Mouse (Mus musculus) brain, adult 2 months (tissue): ENCODE measurements around the gene Qpctl.
A peak's percentile ranks its signal among the peaks of the same experiment; 100 is the strongest.

Experiments
- DNase-seq: peaks from one replicate; pipeline ENCODE4 v3.0.0; 2011; ENCODE audit warnings: low read depth, low spot score

Gene Qpctl

DNA sequence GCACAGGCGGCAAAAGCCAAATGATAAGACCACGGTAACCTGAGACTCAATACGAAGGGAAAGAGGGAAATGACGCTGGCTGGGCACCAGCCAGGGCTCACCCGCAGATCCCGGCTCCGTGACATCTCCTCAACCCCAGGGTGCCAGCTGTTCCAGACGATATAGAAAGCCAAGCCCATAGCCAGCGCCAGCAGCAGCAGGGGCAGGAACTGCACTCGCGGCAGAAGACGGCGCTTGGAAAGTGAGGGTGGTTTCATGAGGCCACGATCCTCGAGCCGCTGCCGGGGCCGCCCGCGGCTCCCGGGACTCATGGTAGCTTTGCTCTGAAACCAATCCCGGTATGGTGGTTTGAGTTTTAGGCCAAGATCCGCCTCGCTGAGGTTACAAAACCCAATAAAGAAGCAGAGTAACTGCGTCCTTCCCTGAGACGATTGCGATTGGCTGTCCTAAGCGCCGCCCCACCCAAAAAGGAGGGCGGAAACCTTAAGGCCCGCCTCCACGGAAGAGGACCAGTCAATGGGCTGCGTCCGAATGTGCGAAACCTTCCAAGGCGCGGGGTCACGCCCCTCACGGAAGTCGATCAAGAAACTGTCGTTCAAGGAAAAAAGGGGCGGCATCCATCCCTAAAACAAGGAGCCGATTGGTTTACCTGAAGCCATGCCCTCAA lies at the start of gene Qpctl:
Qpctl (minus strand) TSS at position 417 of the 667 bp plus-strand sequence.
- DNase-seq, result peak; percentile 100

- peak; percentile 51 for DNase-seq
These were observed 48.9 kb upstream of the Qpctl start for GRCm38 (mm10) chr7:19197985-19198384.

DNA sequence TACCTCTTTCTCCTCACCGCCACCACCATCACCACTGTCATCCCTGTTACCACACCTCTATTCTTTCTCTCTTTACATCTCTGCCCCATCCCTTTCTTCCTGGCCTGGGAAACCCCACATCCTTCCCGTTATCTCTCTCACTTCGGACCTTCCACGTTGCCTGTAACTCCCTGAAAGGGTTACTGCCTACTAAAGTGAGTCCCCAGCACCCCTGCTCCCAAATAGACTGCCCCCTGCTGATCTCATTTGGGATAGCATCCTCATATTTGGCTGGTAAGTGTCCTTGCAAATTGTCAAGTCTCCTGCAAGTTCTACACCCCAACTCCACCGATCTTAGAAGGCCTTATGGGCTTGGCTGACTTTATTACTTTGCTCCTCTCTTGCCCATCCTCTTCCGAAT lies 47.6 kb upstream of the Qpctl start:
- DNase-seq, result peak; percentile 82

GRCm38 (mm10) chr7:19194676-19195075 lies 45.6 kb upstream of the Qpctl start:
- DNase-seq, result no peak

GRCm38 (mm10) chr7:19184758-19185157 lies 35.7 kb upstream of the Qpctl start:
- DNase-seq, result no peak

DNA sequence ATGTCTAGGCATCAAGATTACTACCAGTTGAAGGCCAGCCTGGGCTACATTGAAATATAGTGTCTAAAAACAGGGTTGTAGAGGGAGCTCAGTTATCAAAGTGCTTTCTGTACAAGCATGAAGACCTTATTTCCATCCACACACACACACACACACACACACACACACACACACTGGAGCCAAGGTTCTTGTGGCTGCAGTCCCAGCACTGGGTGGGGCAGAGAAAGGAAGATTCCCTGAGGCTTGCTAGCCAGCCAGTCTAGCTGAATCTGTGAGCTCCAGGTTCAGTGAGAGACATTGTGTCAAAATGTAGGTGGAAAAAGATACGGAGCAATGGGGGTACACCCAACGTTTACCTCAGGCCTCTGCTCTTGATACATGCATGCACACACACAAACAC lies 35.2 kb upstream of the Qpctl start:
- DNase-seq, result no peak

DNA sequence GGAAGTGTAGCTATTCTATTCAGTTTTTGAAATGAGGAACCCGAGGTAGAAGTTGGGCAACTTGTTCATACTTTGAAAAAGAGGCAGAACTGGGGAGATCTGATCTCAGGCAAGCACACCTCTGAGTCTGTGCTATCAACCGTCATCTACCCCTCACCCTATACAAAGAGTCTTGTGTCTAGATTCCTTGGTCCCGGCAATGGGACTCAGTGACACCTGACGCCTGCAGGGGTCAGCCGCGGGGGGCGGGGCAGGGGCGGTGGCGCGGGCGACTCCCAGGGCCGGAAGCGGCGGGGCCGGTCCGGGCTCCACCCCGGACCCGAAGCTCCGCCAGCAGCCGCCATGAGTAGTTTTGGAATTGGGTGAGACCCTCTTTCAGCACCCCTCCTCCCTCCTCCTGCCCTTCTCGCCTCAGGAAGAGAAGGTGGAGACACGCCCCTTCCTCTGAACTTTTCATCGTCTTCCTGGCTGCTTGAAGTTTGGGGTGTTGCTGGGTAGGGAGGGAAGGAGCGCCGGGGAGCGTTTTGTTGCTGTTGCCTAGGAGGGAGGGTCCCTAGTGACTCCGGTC lies 31.9 kb upstream of the Qpctl start:
- no peak for DNase-seq

DNA sequence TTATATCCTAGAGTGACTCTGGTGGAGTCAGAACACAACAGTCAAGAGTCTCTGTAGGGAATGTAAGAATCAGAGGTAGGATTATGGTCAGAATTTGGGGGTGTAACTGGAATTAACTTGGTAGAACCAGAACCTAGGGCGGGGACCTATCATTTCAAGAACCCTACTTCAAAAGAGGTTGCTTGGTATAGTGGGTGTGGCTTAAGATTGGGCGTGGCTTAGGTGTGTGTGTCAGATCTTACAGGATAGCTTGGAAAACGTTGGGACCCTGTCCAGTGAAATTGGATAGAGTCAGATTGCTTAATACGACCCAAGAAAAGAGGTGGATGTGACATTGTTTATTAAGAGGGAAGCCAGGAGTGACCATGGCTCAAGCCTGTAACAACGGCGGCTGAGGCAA lies 30.8 kb upstream of the Qpctl start:
- no peak for DNase-seq

GRCm38 (mm10) chr7:19179173-19179572 lies 30.1 kb upstream of the Qpctl start:
- peak; percentile 87 for DNase-seq

DNA sequence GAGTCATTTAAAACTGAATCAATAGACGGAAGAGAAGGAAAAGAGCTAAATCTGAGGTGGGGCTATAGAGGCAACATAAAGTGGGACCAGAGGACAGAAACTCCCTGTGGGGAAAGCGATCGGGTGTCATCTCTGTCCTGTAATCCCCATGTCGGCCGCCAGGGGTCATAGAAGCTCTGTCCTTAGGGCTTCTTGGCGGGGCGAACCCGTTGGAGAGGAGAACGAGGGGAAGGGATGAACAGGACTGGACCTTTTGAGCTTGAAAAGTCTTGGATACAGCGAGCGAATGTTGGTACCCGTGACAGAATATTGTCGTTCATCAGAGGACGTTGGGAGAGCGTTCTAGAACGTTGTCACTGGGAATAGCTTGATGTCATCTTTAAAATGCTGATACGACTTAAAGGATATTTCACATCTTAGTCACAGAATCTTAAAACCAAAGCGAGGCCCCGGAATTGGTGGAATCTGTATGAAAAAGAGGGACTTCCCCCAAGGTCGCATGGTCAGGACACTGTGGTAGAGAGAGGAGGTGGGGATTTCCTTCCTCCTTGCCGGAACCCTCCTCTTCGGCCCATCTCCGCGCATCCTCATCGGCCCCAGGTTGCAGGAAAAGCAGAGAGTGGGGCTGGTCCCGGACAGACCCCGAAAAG lies 29.5 kb upstream of the Qpctl start:
- peak; percentile 87 for DNase-seq

DNA sequence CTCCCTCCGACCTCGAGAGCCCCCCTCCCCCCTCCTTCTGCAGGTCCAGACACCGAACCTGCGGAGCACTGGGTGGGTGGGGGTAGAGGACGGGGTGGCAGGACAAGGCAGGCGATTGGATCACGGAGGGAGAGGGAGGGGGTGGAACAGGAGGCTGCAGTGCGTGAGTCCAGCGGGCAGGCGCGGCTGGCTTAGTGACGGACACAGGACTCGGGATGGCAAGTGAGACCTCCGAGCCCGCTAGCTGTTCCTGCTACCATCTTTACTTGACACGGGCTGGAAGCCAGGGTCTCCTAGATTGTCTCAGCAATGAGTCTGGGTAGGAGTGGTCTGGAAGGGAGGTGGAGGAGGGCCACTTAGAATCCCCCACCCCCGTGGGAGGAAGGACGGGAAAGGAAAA lies 28.9 kb upstream of the Qpctl start:
- peak; percentile 83 for DNase-seq

DNA sequence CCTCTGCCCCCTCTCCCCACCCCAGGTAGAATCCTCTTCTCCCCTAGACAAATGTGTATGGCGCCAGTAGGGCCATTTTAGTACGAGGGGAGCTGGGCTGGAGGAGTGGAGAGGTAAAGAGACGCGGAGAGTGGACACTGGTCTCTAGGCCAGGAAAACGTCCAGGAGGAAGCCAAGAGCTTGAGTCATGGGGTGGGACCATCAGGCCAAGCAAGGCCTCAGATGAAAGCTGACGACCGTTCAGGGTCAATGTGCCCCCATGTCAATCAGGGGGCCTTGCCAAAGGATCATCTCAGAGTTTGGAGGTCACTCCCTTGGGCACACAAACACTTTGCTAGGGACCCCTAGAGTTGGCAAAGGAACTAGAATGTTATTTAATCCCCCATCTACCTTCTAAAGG lies 28.1 kb upstream of the Qpctl start:
- DNase-seq, result no peak

DNA sequence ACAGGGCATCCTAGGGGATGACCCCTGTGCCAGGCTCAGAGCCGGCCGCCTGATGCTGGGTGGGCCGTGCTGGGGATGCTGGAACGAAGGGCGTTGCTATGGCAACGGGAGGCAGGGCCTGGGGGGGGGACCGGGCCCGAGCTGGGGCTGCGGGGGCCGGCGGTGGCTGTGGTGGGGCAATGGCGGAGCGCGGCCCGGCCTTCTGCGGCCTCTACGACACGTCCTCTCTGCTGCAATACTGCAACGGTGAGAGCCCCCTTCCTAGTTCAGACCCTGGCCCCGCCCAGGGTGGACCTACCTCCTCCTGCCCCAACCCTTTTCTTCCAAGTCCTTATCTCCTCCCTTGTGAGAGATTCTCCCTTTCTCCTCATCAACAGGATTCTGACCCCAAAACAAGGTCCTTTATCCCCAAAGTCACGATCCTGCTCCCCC lies 27.4 kb upstream of the Qpctl start:
- DNase-seq, result no peak

DNA sequence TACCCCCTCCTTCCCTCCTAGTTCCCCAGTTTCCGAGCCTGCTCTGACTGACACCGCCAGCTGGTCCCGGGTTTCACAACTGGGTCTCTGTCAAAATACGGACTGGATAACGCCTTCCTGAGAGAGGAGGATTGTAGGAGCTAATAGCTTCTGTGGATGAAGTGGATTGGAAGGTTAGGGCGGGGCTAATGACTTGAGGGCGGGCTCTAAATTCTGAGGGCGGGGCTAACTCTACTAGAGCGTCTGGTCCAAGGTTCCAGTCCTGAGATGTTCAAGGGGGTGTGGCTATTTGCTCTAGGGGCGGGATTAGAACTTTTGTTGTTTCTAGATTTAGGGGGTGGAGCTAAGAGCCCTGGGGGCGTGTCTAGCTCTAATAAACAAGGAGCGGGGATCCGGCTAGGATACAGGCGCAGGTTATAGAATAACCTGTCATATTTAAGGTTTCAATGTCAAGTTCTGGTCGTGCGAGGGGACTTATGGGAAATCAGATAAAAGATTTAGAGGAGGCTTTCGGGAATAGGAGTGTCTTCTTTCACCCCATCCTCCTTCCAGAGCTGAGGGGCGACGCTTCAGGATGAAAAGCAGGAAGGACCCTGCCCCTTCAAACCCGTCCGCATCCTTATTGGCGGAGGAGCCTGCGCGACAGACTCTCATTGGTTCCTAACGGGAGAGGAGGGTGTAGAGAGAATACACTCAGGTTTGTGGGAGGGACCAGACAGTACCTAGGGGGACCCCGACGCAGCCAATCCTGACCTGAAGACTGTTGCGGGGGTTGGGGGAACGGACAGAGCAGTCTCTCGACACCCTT lies 26.8 kb upstream of the Qpctl start, which contains the start of gene Eml2:
Eml2 (plus strand) TSS at position 714 of the 808 bp plus-strand sequence.
- peak; percentile 98 for DNase-seq

DNA sequence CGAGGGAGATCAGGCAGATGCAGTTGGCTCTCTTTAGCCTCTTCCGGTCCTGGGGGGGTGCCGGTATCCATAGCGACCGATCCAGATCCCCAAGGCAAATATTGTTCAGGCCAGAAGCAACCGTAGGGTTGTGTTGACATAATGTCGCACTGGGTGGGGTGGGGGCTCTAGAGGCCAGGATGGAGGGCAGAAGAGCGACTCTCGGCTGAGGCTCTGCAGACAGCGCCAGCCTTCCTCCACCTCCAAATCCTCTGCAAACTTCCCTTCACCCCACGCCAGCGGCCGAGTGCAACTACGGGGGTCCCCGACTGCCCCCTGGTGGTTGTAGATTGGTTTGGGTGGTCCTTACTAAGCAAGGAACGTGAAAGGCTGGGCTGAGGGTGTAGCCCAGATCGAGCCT lies 23.8 kb upstream of the Qpctl start:
- peak; percentile 90 for DNase-seq

DNA sequence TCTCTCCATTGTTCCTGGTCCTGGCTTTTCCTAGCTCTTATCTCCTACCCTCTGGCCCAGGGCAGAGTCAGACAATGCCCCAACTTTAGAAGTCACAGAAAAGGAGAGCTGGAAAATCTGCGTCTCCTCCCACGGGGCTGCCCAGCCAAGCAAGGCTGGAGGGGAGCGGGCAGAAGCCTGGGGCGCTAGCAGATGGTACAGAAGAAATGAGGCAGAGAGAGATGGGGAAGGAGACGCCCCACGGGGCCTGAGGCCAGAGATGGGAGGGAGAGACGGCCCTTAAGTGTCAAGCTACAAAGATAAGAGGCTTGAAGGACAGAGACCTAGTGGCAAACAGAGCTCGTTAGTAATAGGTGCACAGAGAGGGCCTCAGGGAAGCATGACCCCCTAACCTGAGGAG lies 22.7 kb upstream of the Qpctl start:
- no peak for DNase-seq

- peak; percentile 93 for DNase-seq
These were observed 21.1 kb upstream of the Qpctl start for GRCm38 (mm10) chr7:19170142-19170541.

- DNase-seq, result no peak
These were observed 20.4 kb upstream of the Qpctl start for GRCm38 (mm10) chr7:19169506-19169905.

- DNase-seq, result no peak
These were observed 17.9 kb upstream of the Qpctl start for GRCm38 (mm10) chr7:19166990-19167389.

DNA sequence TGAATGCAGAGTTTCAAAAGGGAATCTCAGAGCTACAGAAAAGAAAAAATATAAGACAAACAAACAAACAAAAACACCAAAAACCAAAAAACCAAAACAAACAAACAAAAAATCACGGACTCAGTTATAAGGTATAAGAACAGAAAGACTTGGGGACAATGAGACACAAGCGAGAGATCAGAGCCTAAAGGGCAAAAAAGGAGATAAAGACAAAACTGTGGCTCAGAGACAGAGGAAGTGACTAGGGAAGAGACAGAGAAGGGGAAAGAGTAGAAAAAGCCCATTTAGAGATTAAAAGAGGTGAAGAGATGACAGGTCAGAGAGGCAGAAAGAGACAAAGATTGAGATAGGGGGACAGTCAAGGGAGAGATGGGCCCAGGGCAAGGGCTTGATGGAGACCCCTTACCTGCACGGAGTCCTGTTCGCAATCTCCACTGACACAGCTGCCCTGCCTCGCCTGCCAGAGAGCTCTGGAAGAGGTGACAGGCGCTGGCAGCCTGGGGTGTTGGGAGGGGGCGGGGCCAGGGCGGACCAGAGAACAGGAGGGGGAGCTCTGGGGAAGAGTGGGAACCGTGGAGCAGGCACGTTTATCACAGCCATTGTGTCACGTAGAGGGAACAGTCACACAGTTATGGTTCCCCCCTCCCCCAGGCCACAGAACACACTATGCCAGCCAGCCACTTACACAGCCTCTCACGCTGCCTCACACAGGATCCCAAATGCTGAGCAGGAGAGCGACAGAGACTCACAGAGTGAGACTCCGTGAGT lies 16.7 kb upstream of the Qpctl start, which contains the start of gene Gipr:
Gipr (minus strand) TSS at position 472 of the 768 bp plus-strand sequence.
- peak; percentile 65 for DNase-seq

DNA sequence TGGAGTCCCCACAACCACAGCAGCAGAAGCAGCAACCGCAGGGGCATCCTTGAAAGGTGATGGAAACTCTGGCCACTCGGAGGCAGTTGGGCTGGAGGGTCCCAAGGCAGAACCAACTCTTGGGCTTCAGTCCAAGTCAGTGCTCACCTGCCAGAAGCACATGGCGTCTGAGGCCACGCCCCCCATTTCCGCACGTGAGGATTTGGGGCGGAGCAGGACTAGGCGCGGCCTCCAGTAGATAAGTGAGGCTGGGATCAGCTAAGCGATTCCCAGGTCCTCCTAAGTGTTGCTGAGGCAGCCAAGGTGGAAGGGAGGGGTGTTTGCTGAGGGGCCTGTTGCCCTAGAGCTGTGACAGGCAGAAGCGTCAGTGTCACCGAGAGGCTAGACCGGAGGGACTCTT lies 15.9 kb upstream of the Qpctl start:
- no peak for DNase-seq
